In the genomic region with DNA sequence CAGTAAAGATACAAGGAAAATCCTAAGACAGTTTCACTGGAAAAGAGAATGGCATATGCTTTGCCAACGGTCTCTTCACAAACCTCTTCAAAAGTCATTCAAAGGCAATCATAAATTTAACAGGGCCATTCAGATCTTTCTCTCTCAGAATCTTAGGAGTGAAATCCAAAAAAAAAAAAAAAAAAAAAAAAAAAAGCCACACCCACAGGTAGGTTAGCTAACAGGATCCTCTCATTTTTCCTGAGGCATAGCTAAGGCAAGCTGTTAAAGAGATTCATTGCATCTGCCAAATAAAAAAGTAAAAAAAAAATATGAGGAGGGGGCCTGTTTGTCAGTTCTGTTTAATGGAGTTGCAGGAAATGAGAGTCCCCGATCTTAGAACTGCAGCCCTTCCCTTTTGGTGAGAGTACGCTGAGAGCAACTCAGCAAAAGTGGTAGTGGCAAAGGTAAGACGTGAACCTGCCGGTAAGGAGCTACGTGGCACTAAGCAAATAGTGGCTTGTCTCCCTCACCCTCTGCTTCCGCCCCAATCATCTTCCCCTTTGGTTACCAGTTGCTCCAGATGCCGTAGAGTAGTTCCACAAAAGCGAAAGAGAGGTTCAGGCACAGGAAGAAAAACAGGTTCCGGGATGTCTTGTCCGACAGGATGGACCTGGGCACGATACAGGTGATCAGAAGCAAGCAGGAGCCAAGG, we compare ENCODE assay signal across 8 mouse cellular contexts. TPM values are rescaled to one million over a fixed set of nuclear protein-coding genes. Genes with fewer than 3 reads are reported as not detected.
DNase-seq lines count a peak whose midpoint lies in the region; ATAC-seq and TF ChIP-seq lines count a peak whose summit lies in the region.

No protein-coding gene starts in this region.

- no peaks in the 10 kb centered on the region for H3K9me3 ChIP-seq in heart, embryonic 12.5 days (replicated peaks)
- H3K9me3 ChIP-seq in forebrain, embryonic 10.5 days, result no peaks in the 10 kb centered on the region
- H3K9me3 ChIP-seq in intestine, postnatal 0 days (ENCODE audit: control insufficient read depth), result no peaks in the 10 kb centered on the region

- peak overlapping the region; percentile 82 for H3K27ac ChIP-seq in heart, embryonic 12.5 days (ENCODE audit: poor library complexity, severe bottlenecking)
- H3K27ac ChIP-seq in forebrain, embryonic 10.5 days, result peak overlapping the region; percentile 89
- H3K27ac ChIP-seq in intestine, postnatal 0 days (ENCODE audit: low read depth, low read length), result peak overlapping the region; percentile 90
- H3K27ac ChIP-seq in small intestine, adult 2 months (ENCODE audit: insufficient read depth, low read depth, low read length), result peak overlapping the region; percentile 75

- H3K27me3 ChIP-seq in heart, embryonic 12.5 days (replicated peaks), result no peaks in the 10 kb centered on the region
- no peaks in the 10 kb centered on the region for H3K27me3 ChIP-seq in forebrain, embryonic 10.5 days (ENCODE audit: poor library complexity, severe bottlenecking)
- H3K27me3 ChIP-seq in intestine, postnatal 0 days (replicated peaks; ENCODE audit: control insufficient read depth, insufficient read depth, low read length), result no peaks in the 10 kb centered on the region
- no peaks in the 10 kb centered on the region for H3K27me3 ChIP-seq in small intestine, adult 2 months (ENCODE audit: control insufficient read depth, insufficient read depth, low read length)

- ATAC-seq in heart, embryonic 12.5 days (ENCODE audit: insufficient number of reproducible peaks, low FRiP score), result no peak
- ATAC-seq in intestine, postnatal 0 days, result peak; percentile 58

- H3K4me3 ChIP-seq in heart, embryonic 12.5 days, result peak overlapping the region; percentile 96
- H3K4me3 ChIP-seq in forebrain, embryonic 10.5 days, result peak overlapping the region; percentile 92
- peak overlapping the region; percentile 94 for H3K4me3 ChIP-seq in intestine, postnatal 0 days (ENCODE audit: low read depth, low read length)
- H3K4me3 ChIP-seq in small intestine, adult 2 months (ENCODE audit: low read depth, low read length), result peak overlapping the region; percentile 72

- no peak for TF ChIP-seq CTCF in intestine, postnatal 0 days (IDR thresholded peaks at IDR 0.05; ENCODE audit: low read depth)
- no peak for TF ChIP-seq CTCF in small intestine, adult 2 months (IDR thresholded peaks at IDR 0.05; ENCODE audit: extremely low read depth, insufficient read length, insufficient replicate concordance, low read depth, low read length)

- peaks cover 7% of the 10 kb centered on the region for H3K4me1 ChIP-seq in heart, embryonic 12.5 days (replicated peaks)
- H3K4me1 ChIP-seq in forebrain, embryonic 10.5 days, result peaks cover 37% of the 10 kb centered on the region
- no peaks in the 10 kb centered on the region for H3K4me1 ChIP-seq in intestine, postnatal 0 days (replicated peaks; ENCODE audit: control insufficient read depth, insufficient read depth, low read length)
- H3K4me1 ChIP-seq in small intestine, adult 2 months (ENCODE audit: control insufficient read depth, insufficient read depth, insufficient read length, low read length), result peaks cover 2% of the 10 kb centered on the region; the same call in 1 of the 2 replicates

- WGBS in heart, embryonic 12.5 days, result 6% methylated on average over 12 of the region's 12 CpGs
- WGBS in forebrain, embryonic 10.5 days, result 8% methylated on average over 12 of the region's 12 CpGs
- 3% methylated on average over 12 of the region's 12 CpGs for WGBS in intestine, postnatal 0 days
- 2% methylated on average over 12 of the region's 12 CpGs for WGBS in small intestine, adult 2 months

- peak overlapping the region; percentile 97 for H3K4me2 ChIP-seq in heart, embryonic 12.5 days
- peak overlapping the region; percentile 92 for H3K4me2 ChIP-seq in intestine, postnatal 0 days (replicated peaks; ENCODE audit: low read depth)

- no peak for TF ChIP-seq POLR2A in small intestine, adult 2 months (IDR thresholded peaks at IDR 0.05; ENCODE audit: low read depth, low read length)

- H3K9ac ChIP-seq in heart, embryonic 12.5 days, result peak overlapping the region; percentile 98
- H3K9ac ChIP-seq in intestine, postnatal 0 days (ENCODE audit: low read depth, low read length), result peak overlapping the region; percentile 87

- peaks cover 5% of the 10 kb centered on the region; the same call in 1 of the 2 replicates for H3K36me3 ChIP-seq in heart, embryonic 12.5 days
- peaks cover 34% of the 10 kb centered on the region for H3K36me3 ChIP-seq in forebrain, embryonic 10.5 days (replicated peaks)
- H3K36me3 ChIP-seq in intestine, postnatal 0 days (ENCODE audit: control insufficient read depth, insufficient read depth), result no peaks in the 10 kb centered on the region; the same call in 1 of the 2 replicates
- H3K36me3 ChIP-seq in small intestine, adult 2 months (ENCODE audit: control insufficient read depth, insufficient read depth, low read length), result peaks cover 4% of the 10 kb centered on the region; the same call in 1 of the 2 replicates

- no peak for DNase-seq in heart, postnatal 25 days (ENCODE audit: low spot score)
- DNase-seq in MN1 (ENCODE audit: low spot score), result peak; percentile 44
- DNase-seq in forebrain, embryonic 10.5 days (ENCODE audit: extremely low spot score, low spot score), result peak; percentile 29
- DNase-seq in lung, postnatal 25 days (ENCODE audit: low spot score), result peak; percentile 49
- DNase-seq in layer of hippocampus, adult 9-10 months (ENCODE audit: low spot score), result no peak

- intact Hi-C loops in heart, postnatal 25 days (cut with DNase I), result loop anchor here (5.0 to 10.0 kb wide), 2 partner anchors 416 to 588 kb away; a partner anchor contains a TSS

RNA-seq across cellular contexts. Expression of a gene that starts 0.8 kb away (rescaled TPM):
- 19.9 and 21.3 TPM in 2 replicates for polyA plus RNA-seq in heart, embryonic 12.5 days (2016; fragmentation: Nextera tagmentation; extraction: Ambion mirVana)
- 10 to 100 TPM; 14.9 to 18.7 TPM for total RNA-seq in heart, postnatal 25 days (2021)
- polyA plus RNA-seq in forebrain, embryonic 10.5 days (2016; fragmentation: Nextera tagmentation; extraction: Ambion mirVana), result 24.4 and 26.3 TPM in 2 replicates
- 34.6 and 36.9 TPM in 2 replicates for polyA plus RNA-seq in intestine, postnatal 0 days (2015; fragmentation: Nextera tagmentation; extraction: Ambion mirVana)
- polyA plus RNA-seq in small intestine, adult 2 months (2012; rRNA removed), result 3.9 and 7.8 TPM in 2 replicates

RNA-seq across cellular contexts. Expression of a gene that starts 0.8 kb away (rescaled TPM):
- polyA plus RNA-seq in heart, embryonic 12.5 days (2016; fragmentation: Nextera tagmentation; extraction: Ambion mirVana), result 25.4 and 26.5 TPM in 2 replicates
- 10 to 100 TPM; 13.2 to 14.9 TPM for total RNA-seq in heart, postnatal 25 days (2021)
- polyA plus RNA-seq in forebrain, embryonic 10.5 days (2016; fragmentation: Nextera tagmentation; extraction: Ambion mirVana), result 20.2 and 23.3 TPM in 2 replicates
- polyA plus RNA-seq in intestine, postnatal 0 days (2015; fragmentation: Nextera tagmentation; extraction: Ambion mirVana), result 10.2 and 11.0 TPM in 2 replicates
- 1.5 and 2.5 TPM in 2 replicates for polyA plus RNA-seq in small intestine, adult 2 months (2012; rRNA removed)

Comparison
In these comparisons a context has a peak if more than half of its experiments do, and no peak if none do; other contexts are left out.
1. DNase-seq: peak in MN1 (single experiment), forebrain, embryonic 10.5 days (single experiment) and lung, postnatal 25 days (single experiment); none in heart, postnatal 25 days (single experiment) and layer of hippocampus, adult 9-10 months (single experiment).
2. Peak in every context shown above with its lines, with median percentiles within 50 percentile points of each other: H3K27ac ChIP-seq and H3K4me3 ChIP-seq.